Mouse (Mus musculus): ENCODE results near the gene Dgcr8.
A peak's percentile ranks its signal among the peaks of the same experiment; 100 is the strongest.
"Not testable (repeated sequence)": the region's sequence is repeated elsewhere in the genome, so short reads cannot be mapped to it uniquely, and the experiment has no call there.

Gene Dgcr8

GRCm38 (mm10) chr16:18289067-18289588 is at the start of gene Dgcr8:
Gene Dgcr8 (minus strand): TSS chr16:18289246.
- peak; percentile 99 for DNase-seq (ENCODE audit: low spot score in 2 of 2)

GRCm38 (mm10) chr16:18337261-18337660 is 48.2 kb upstream of the Dgcr8 start:
- DNase-seq (ENCODE audit: low spot score in 2 of 2), result no peak

GRCm38 (mm10) chr16:18335981-18336380 is 46.9 kb upstream of the Dgcr8 start:
- DNase-seq (ENCODE audit: low spot score in 2 of 2), result no peak

- DNase-seq (ENCODE audit: low spot score in 2 of 2), result no peak
These were observed 44.9 kb upstream of the Dgcr8 start for GRCm38 (mm10) chr16:18333976-18334375.

GRCm38 (mm10) chr16:18328524-18328923 is 39.5 kb upstream of the Dgcr8 start:
- DNase-seq (ENCODE audit: low spot score in 2 of 2), result no peak

- no peak for DNase-seq (ENCODE audit: low spot score in 2 of 2)
These were observed 38.9 kb upstream of the Dgcr8 start for GRCm38 (mm10) chr16:18327936-18328335.

GRCm38 (mm10) chr16:18325741-18326140 is 36.7 kb upstream of the Dgcr8 start:
- no peak for DNase-seq (ENCODE audit: low spot score in 2 of 2)

- no peak for DNase-seq (ENCODE audit: low spot score in 2 of 2)
These were observed 35.0 kb upstream of the Dgcr8 start for GRCm38 (mm10) chr16:18324031-18324430.

- no peak for DNase-seq (ENCODE audit: low spot score in 2 of 2)
These were observed 34.4 kb upstream of the Dgcr8 start for GRCm38 (mm10) chr16:18323460-18323859.

GRCm38 (mm10) chr16:18321443-18321842 is 32.4 kb upstream of the Dgcr8 start:
- no peak for DNase-seq (ENCODE audit: low spot score in 2 of 2)

GRCm38 (mm10) chr16:18318992-18319391 is 29.9 kb upstream of the Dgcr8 start:
- DNase-seq (ENCODE audit: low spot score in 2 of 2), result no peak

GRCm38 (mm10) chr16:18308159-18308558 is 19.1 kb upstream of the Dgcr8 start:
- no peak for DNase-seq (ENCODE audit: low spot score in 2 of 2)

- DNase-seq (ENCODE audit: low spot score in 2 of 2), result not testable (repeated sequence)
These were observed 568 bp upstream of the Dgcr8 start for GRCm38 (mm10) chr16:18289614-18290013.

GRCm38 (mm10) chr16:18288581-18289061 is 425 bp downstream of the Dgcr8 start:
- DNase-seq (ENCODE audit: low spot score in 2 of 2), result no peak

GRCm38 (mm10) chr16:18288166-18288565 is 880 bp downstream of the Dgcr8 start:
- no peak for DNase-seq (ENCODE audit: low spot score in 2 of 2)

- DNase-seq (ENCODE audit: low spot score in 2 of 2), result no peak
These were observed 13.9 kb downstream of the Dgcr8 start for GRCm38 (mm10) chr16:18275166-18275565.

GRCm38 (mm10) chr16:18268182-18268581 is 20.9 kb downstream of the Dgcr8 start:
- DNase-seq (ENCODE audit: low spot score in 2 of 2), result no peak

GRCm38 (mm10) chr16:18265024-18265423 is 24.0 kb downstream of the Dgcr8 start:
- DNase-seq (ENCODE audit: low spot score in 2 of 2), result no peak

- no peak for DNase-seq (ENCODE audit: low spot score in 2 of 2)
These were observed 30.8 kb downstream of the Dgcr8 start, which contains the start of gene Gm49776 for GRCm38 (mm10) chr16:18258221-18258620. Gene Gm49776 (minus strand): TSS chr16:18258321.

GRCm38 (mm10) chr16:18253866-18254265 is 35.2 kb downstream of the Dgcr8 start:
- DNase-seq (ENCODE audit: low spot score in 2 of 2), result no peak

- no peak for DNase-seq (ENCODE audit: low spot score in 2 of 2)
These were observed 36.3 kb downstream of the Dgcr8 start for GRCm38 (mm10) chr16:18252736-18253135.

- no peak for DNase-seq (ENCODE audit: low spot score in 2 of 2)
These were observed 37.9 kb downstream of the Dgcr8 start for GRCm38 (mm10) chr16:18250828-18251790.

GRCm38 (mm10) chr16:18250231-18250630 is 38.8 kb downstream of the Dgcr8 start:
- no peak for DNase-seq (ENCODE audit: low spot score in 2 of 2)
